Mouse (Mus musculus): Measurements from ENCODE around the gene Cdk15. TPM values are rescaled to one million over a fixed set of nuclear protein-coding genes. Genes with fewer than 3 reads are reported as not detected.

Gene Cdk15
- total and polyA plus RNA-seq, 2 experiments: not detected

GRCm38 (mm10) chr1:59287733-59288132 is 31.0 kb downstream of the Cdk15 start:
- no peak overlapping the region for H3K4me3 ChIP-seq (ENCODE audit: insufficient read depth, low read depth, low read length)
- no peaks in the 10 kb centered on the region for H3K27me3 ChIP-seq (ENCODE audit: control insufficient read depth, insufficient read depth, low read length)
- H3K9ac ChIP-seq (ENCODE audit: low read depth, low read length): no peak overlapping the region
- no peak for DNase-seq (ENCODE audit: extremely low read depth, low read depth, low spot score)
- H3K27ac ChIP-seq (replicated peaks; ENCODE audit: insufficient read depth, low read depth, low read length): no peak overlapping the region
- WGBS: 90% methylated on average over 8 of the region's 8 CpGs
- H3K4me1 ChIP-seq (ENCODE audit: control insufficient read depth, insufficient read depth, low read length): no peaks in the 10 kb centered on the region
- no peaks in the 10 kb centered on the region for H3K79me2 ChIP-seq (ENCODE audit: control insufficient read depth, insufficient read depth, low read length)
- H3K36me3 ChIP-seq (ENCODE audit: control insufficient read depth, insufficient read depth, low read length): no peaks in the 10 kb centered on the region
- TF ChIP-seq CTCF (IDR thresholded peaks at IDR 0.05; ENCODE audit: low read depth, low read length): no peak

DNA sequence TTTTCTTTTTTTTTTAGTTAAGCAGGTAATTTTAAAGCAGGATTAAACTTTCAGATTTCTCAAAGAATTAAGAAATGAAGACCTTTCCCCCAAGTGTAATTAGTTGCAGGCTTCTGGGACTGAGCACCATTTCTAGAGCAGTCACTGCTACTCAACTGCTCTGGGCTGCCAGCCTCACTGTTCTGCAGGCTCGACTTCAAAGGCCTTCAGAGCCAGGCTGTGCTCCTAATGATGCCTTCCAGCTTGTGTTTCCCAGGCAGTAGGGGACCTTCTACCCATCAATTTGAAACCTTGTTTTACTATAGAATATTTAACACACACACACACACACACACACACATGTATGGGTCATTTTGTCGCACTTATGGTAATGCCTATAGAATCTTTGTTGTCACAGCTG is 34.9 kb downstream of the Cdk15 start:
- no peak overlapping the region for H3K4me3 ChIP-seq (ENCODE audit: insufficient read depth, low read depth, low read length)
- TF ChIP-seq CTCF (IDR thresholded peaks at IDR 0.05; ENCODE audit: low read depth, low read length) (no peak), POLR2A (IDR thresholded peaks at IDR 0.05; ENCODE audit: extremely low read depth, insufficient read depth, low read length) (no peak)
- 67% methylated on average over 2 of the region's 2 CpGs for WGBS
- no peaks in the 10 kb centered on the region for H3K36me3 ChIP-seq (ENCODE audit: control insufficient read depth, insufficient read depth, low read length)
- no peaks in the 10 kb centered on the region for H3K79me2 ChIP-seq (ENCODE audit: control insufficient read depth, insufficient read depth, low read length)
- no peak overlapping the region for H3K27ac ChIP-seq (replicated peaks; ENCODE audit: insufficient read depth, low read depth, low read length)
- DNase-seq (ENCODE audit: extremely low read depth, low read depth, low spot score): no peak
- H3K4me1 ChIP-seq (ENCODE audit: control insufficient read depth, insufficient read depth, low read length): no peaks in the 10 kb centered on the region
- H3K27me3 ChIP-seq (ENCODE audit: control insufficient read depth, insufficient read depth, low read length): no peaks in the 10 kb centered on the region
- no peak overlapping the region for H3K9ac ChIP-seq (ENCODE audit: low read depth, low read length)

DNA sequence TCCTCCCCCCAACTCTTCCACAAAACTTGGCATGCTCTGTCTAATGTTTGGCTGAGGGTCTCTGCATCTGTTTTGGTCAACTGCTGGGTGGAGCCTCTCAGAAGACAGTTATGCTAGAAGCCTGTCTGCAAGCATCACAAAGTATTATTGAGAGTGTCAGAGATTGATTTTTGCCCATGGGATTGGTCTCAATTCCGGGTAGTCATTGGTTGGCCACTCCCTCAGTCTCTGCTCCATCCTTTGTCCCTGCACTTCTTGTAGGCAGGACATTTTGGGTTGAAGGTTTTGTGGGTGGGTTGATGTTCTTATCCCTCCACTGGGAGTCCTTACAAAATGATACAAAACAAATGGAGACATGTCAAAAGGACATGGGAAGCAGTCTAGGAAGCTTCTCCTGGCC is 39.1 kb downstream of the Cdk15 start:
- WGBS: 62% methylated on average over 1 of the region's 1 CpGs
- no peak overlapping the region for H3K4me3 ChIP-seq (ENCODE audit: insufficient read depth, low read depth, low read length)
- DNase-seq (ENCODE audit: extremely low read depth, low read depth, low spot score): no peak
- no peaks in the 10 kb centered on the region for H3K79me2 ChIP-seq (ENCODE audit: control insufficient read depth, insufficient read depth, low read length)
- H3K9ac ChIP-seq (ENCODE audit: low read depth, low read length): no peak overlapping the region
- no peaks in the 10 kb centered on the region for H3K36me3 ChIP-seq (ENCODE audit: control insufficient read depth, insufficient read depth, low read length)
- TF ChIP-seq CTCF (IDR thresholded peaks at IDR 0.05; ENCODE audit: low read depth, low read length) (no peak), POLR2A (IDR thresholded peaks at IDR 0.05; ENCODE audit: extremely low read depth, insufficient read depth, low read length) (no peak)
- H3K27me3 ChIP-seq (ENCODE audit: control insufficient read depth, insufficient read depth, low read length): no peaks in the 10 kb centered on the region
- H3K4me1 ChIP-seq (ENCODE audit: control insufficient read depth, insufficient read depth, low read length): no peaks in the 10 kb centered on the region
- H3K27ac ChIP-seq (replicated peaks; ENCODE audit: insufficient read depth, low read depth, low read length): no peak overlapping the region

DNA sequence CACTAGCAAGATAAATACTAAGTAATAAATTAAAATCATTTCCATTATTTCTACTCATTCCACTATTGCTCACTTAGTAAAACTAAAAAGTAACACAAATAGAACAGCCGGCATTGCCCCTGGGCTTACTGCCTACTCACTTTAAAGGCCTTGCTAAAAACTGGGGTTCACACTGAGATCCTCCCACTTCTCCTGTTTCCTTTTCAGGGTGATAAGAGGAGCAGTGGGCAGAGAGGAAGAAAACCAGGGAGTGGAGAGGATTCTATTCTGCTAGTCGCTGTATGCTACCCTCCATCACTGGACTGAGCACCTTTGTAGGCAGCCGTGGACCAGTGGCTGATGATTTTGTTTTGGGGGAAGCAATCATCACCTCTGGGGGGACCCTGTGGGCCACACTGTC is 40.5 kb downstream of the Cdk15 start:
- H3K4me3 ChIP-seq (ENCODE audit: insufficient read depth, low read depth, low read length): no peak overlapping the region
- H3K79me2 ChIP-seq (ENCODE audit: control insufficient read depth, insufficient read depth, low read length): no peaks in the 10 kb centered on the region
- no peak for DNase-seq (ENCODE audit: extremely low read depth, low read depth, low spot score)
- WGBS: 79% methylated on average over 3 of the region's 3 CpGs
- H3K9ac ChIP-seq (ENCODE audit: low read depth, low read length): no peak overlapping the region
- no peaks in the 10 kb centered on the region for H3K36me3 ChIP-seq (ENCODE audit: control insufficient read depth, insufficient read depth, low read length)
- no peak overlapping the region for H3K27ac ChIP-seq (replicated peaks; ENCODE audit: insufficient read depth, low read depth, low read length)
- TF ChIP-seq CTCF (IDR thresholded peaks at IDR 0.05; ENCODE audit: low read depth, low read length): no peak
- no peaks in the 10 kb centered on the region for H3K4me1 ChIP-seq (ENCODE audit: control insufficient read depth, insufficient read depth, low read length)
- H3K27me3 ChIP-seq (ENCODE audit: control insufficient read depth, insufficient read depth, low read length): no peaks in the 10 kb centered on the region

DNA sequence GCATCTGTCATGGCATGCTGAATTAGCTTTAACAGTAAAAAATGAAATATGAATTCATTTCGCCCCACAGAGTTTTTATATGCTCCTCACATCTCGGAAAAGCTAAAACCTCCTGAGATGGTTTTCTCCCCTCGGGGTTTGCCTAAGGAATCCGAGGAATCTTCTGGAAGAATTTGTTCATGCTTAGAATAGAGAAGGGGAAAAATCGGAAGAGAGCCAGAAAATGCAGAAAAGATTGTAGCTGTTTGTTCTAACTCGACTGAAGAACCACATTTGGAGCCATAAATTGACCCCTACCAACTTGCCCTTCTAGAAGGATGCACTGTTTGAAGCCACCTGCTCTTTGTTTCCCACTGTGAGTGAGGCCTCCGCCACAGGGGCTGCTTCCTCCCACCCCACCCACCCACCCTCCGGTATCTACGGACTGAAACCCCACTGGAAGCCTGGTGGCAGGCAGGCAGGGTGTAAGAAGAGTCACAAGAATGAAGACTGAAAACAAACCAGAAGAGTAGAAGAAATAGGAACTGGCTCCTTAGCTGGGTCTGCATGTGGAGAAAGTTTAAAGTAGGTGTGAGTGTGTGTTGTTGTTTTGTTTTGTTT is 41.9 kb downstream of the Cdk15 start:
- no peak overlapping the region for H3K9ac ChIP-seq (ENCODE audit: low read depth, low read length)
- WGBS: 73% methylated on average over 9 of the region's 9 CpGs
- no peak for DNase-seq (ENCODE audit: extremely low read depth, low read depth, low spot score)
- no peak overlapping the region for H3K4me3 ChIP-seq (ENCODE audit: insufficient read depth, low read depth, low read length)
- H3K36me3 ChIP-seq (ENCODE audit: control insufficient read depth, insufficient read depth, low read length): no peaks in the 10 kb centered on the region
- H3K79me2 ChIP-seq (ENCODE audit: control insufficient read depth, insufficient read depth, low read length): no peaks in the 10 kb centered on the region
- H3K4me1 ChIP-seq (ENCODE audit: control insufficient read depth, insufficient read depth, low read length): no peaks in the 10 kb centered on the region
- no peaks in the 10 kb centered on the region for H3K27me3 ChIP-seq (ENCODE audit: control insufficient read depth, insufficient read depth, low read length)
- TF ChIP-seq CTCF (IDR thresholded peaks at IDR 0.05; ENCODE audit: low read depth, low read length): no peak
- TF ChIP-seq POLR2A (IDR thresholded peaks at IDR 0.05; ENCODE audit: extremely low read depth, insufficient read depth, low read length): no peak
- no peak overlapping the region for H3K27ac ChIP-seq (replicated peaks; ENCODE audit: insufficient read depth, low read depth, low read length)

GRCm38 (mm10) chr1:59307310-59307709 is 50.6 kb downstream of the Cdk15 start:
- H3K27me3 ChIP-seq (ENCODE audit: control insufficient read depth, insufficient read depth, low read length): no peaks in the 10 kb centered on the region
- no peak overlapping the region for H3K9ac ChIP-seq (ENCODE audit: low read depth, low read length)
- WGBS: 90% methylated on average over 5 of the region's 5 CpGs
- no peaks in the 10 kb centered on the region for H3K4me1 ChIP-seq (ENCODE audit: control insufficient read depth, insufficient read depth, low read length)
- no peak overlapping the region for H3K4me3 ChIP-seq (ENCODE audit: insufficient read depth, low read depth, low read length)
- TF ChIP-seq CTCF (IDR thresholded peaks at IDR 0.05; ENCODE audit: low read depth, low read length) (no peak), POLR2A (IDR thresholded peaks at IDR 0.05; ENCODE audit: extremely low read depth, insufficient read depth, low read length) (no peak)
- no peak for DNase-seq (ENCODE audit: extremely low read depth, low read depth, low spot score)
- H3K79me2 ChIP-seq (ENCODE audit: control insufficient read depth, insufficient read depth, low read length): no peaks in the 10 kb centered on the region
- H3K27ac ChIP-seq (replicated peaks; ENCODE audit: insufficient read depth, low read depth, low read length): no peak overlapping the region
- H3K36me3 ChIP-seq (ENCODE audit: control insufficient read depth, insufficient read depth, low read length): no peaks in the 10 kb centered on the region
